14 mouse cellular contexts compared by ENCODE assay signal in the genomic region with DNA sequence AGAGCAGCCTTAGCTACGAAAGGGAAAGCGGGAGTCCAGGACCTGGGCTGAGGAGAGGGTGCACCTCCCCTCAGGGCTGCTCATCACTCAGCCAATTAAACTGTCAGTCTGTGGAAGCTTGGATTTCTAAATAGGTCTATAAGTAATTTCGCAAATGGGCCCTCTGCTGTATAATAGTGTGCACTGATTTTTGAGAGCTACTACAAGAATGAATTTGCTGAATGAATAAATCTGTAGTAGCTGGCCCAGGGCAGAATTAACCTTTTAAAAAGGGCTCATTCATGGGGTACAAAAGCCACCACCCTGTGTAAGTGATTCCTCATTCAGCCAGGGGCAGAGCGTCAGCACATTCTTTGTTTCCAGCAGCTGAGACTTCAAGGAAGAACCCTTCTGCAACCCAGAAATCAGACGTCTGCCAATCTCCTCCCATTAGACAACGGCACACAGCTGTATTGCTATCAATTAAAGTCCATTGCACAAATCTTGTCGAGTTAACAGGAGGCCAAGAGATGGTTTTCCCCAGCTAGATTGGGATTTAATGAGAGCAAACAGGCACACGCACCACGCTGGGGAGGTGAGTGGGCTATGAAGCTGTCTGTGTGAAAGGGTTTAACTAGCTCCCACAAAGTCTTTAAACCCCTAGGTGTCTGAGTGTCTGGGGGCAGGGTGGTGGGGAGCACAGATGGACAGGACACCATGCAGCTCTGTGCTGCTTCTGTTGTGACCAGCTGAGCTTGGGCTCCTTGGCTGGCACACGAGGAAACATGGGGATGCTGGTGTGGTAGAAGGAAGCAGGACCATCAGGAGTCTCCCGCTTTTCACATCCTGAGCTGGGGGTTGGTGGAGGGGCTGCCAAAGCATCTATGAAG.
DNase-seq lines count a peak whose midpoint lies in the region; ATAC-seq and TF ChIP-seq lines count a peak whose summit lies in the region.
"Had no signal": no experiment of that assay in that cellular context is flagged by ENCODE, and none has a peak within 500 bp of the region (broad histone marks: within the 10 kb centered on the region; RNA-seq: fewer than 3 reads in every experiment).

No protein-coding gene starts in this region.

- DNase-seq in layer of hippocampus, adult 2 months (ENCODE audit: low spot score in 2 of 2): no peak
- DNase-seq in layer of hippocampus, adult 9-11 months: no peak
- no peak for DNase-seq in limb, embryonic 11.5 days (ENCODE audit: low spot score)
- peak; percentile 61 for DNase-seq in retina, embryonic 14.5 days (ENCODE audit: low spot score)
- no peak for DNase-seq in right cerebral cortex, postnatal 25 days
- DNase-seq in gastrocnemius, postnatal 10 days: no peak
- DNase-seq in kidney, postnatal 4 days: no peak
- DNase-seq: kidney, adult 18-20 months; left cerebral cortex, postnatal 4 days; right cerebral cortex, postnatal 4 days; thymus, adult 18-20 months had no signal

- peak; percentile 40 for TF ChIP-seq CTCF in layer of hippocampus, adult 2 months (conservative IDR thresholded peaks at IDR 0.05)

- peak overlapping the region; percentile 13 for H3K4me2 ChIP-seq in forebrain, embryonic 12.5 days
- no peak overlapping the region for H3K4me2 ChIP-seq in limb, embryonic 11.5 days (ENCODE audit: low read depth, severe bottlenecking)

- 9% methylated on average over 11 of the region's 11 CpGs for WGBS in forebrain, embryonic 12.5 days
- 27% methylated on average over 11 of the region's 11 CpGs for WGBS in limb, embryonic 11.5 days

- H3K4me3 ChIP-seq in layer of hippocampus, adult 2 months: no peak overlapping the region
- H3K4me3 ChIP-seq in forebrain, embryonic 12.5 days (replicated peaks): no peak overlapping the region
- H3K4me3 ChIP-seq in limb, embryonic 11.5 days (ENCODE audit: low read depth, low read length): no peak overlapping the region
- H3K4me3 ChIP-seq: erythroblast, embryonic 14.5 days had no signal

- peaks cover 28% of the 10 kb centered on the region for H3K27me3 ChIP-seq in forebrain, embryonic 12.5 days
- no peaks in the 10 kb centered on the region for H3K27me3 ChIP-seq in limb, embryonic 11.5 days (ENCODE audit: control insufficient read depth, insufficient read depth, low read length)

- no peak overlapping the region for H3K27ac ChIP-seq in layer of hippocampus, adult 2 months
- H3K27ac ChIP-seq in forebrain, embryonic 12.5 days: peak overlapping the region; percentile 74
- no peak overlapping the region for H3K27ac ChIP-seq in limb, embryonic 11.5 days (replicated peaks; ENCODE audit: low read depth, low read length)

- ATAC-seq in forebrain, embryonic 12.5 days (ENCODE audit: low FRiP score): peak; percentile 88
- 0 out of 2 replicates have a peak, but pooled peaks have one; percentile 9 for ATAC-seq in limb, embryonic 11.5 days (ENCODE audit: insufficient number of reproducible peaks, low FRiP score, low TSS enrichment, low read depth)
- ATAC-seq: CD4-positive, CD25-positive, alpha-beta regulatory T cell, adult 4 months had no signal

- H3K9me3 ChIP-seq in forebrain, embryonic 12.5 days: no peaks in the 10 kb centered on the region
- no peaks in the 10 kb centered on the region for H3K9me3 ChIP-seq in limb, embryonic 11.5 days (ENCODE audit: control insufficient read depth, low read length)

- H3K36me3 ChIP-seq in forebrain, embryonic 12.5 days (replicated peaks): no peaks in the 10 kb centered on the region
- no peaks in the 10 kb centered on the region for H3K36me3 ChIP-seq in limb, embryonic 11.5 days (ENCODE audit: control insufficient read depth, insufficient read depth, low read length)

- H3K9ac ChIP-seq in forebrain, embryonic 12.5 days: peak overlapping the region; percentile 17; the same call in 1 of the 2 replicates
- H3K9ac ChIP-seq in limb, embryonic 11.5 days (ENCODE audit: low read length): no peak overlapping the region

- peaks cover 16% of the 10 kb centered on the region for H3K4me1 ChIP-seq in forebrain, embryonic 12.5 days
- 0 out of 2 replicates have a peak, but pooled peaks cover 4% of the 10 kb centered on the region for H3K4me1 ChIP-seq in limb, embryonic 11.5 days (ENCODE audit: control insufficient read depth, insufficient read depth, low read length)
